Mouse (Mus musculus): Measurements from ENCODE around the gene Gm42674. TPM values are rescaled to one million over a fixed set of nuclear protein-coding genes. Genes with fewer than 3 reads are reported as not detected.

Gm42674 gene
- polyA plus RNA-seq, 1 experiment = not detected

DNA sequence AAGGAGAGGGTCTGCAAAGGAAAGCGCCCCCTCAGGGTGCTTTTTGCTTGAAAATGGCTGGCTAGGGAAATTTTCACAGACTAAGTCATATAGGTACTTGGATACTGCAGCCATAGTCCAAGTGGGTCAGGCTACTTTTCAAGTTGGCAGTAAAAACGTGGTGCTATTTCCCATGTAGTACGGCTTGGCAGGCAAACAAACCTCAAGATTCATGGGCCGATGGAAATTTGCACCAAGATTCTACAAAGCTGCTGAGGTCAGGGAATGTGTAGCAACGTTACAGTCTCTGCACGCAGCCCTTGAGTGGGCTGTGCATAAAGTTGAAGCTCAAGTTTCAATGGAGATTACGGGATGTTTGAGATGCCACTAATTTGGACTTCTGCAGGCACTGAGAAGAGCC is 22.3 kb upstream of the Gm42674 start:
- no peak overlapping the region for H3K4me3 ChIP-seq (ENCODE audit: low read depth, low read length)

DNA sequence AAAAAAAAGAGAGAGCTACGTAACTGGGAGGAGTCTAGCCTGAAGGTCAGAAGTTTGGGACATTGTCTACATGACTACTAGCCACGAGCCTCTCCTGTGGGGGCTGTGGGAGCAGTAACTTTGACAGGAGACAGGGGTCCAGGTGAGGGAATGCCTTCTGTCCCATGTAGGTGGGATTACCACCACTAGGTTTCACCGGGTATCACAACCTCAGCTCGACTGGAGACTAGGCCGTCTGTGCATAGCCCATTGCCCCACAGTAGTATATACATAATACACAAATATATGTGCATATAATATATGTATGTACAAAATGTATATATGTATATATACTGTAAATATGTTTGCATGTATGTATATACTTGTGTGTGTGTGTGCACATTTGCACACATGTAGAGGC is 20.6 kb upstream of the Gm42674 start:
- WGBS = 94% methylated on average over 5 of the region's 5 CpGs
- H3K36me3 ChIP-seq (ENCODE audit: control insufficient read depth, insufficient read depth, low read length) = no peaks in the 10 kb centered on the region

More for the DNA sequence above, 22.3 kb upstream of the Gm42674 start:
- Histone ChIP-seq H3K27me3 (ENCODE audit: control insufficient read depth, insufficient read depth, low read length) (no peaks in the 10 kb centered on the region), H3K36me3 (ENCODE audit: control insufficient read depth, insufficient read depth, low read length) (no peaks in the 10 kb centered on the region), H3K27ac (ENCODE audit: insufficient read depth, low read depth, low read length) (no peak overlapping the region), H3K4me1 (ENCODE audit: control insufficient read depth, insufficient read depth, insufficient read length, low read length) (peaks cover 10% of the 10 kb centered on the region; the same call in 1 of the 2 replicates)
- WGBS = 80% methylated on average over 7 of the region's 7 CpGs
- no peak for TF ChIP-seq POLR2A (IDR thresholded peaks at IDR 0.05; ENCODE audit: low read depth, low read length)
- TF ChIP-seq CTCF (IDR thresholded peaks at IDR 0.05; ENCODE audit: extremely low read depth, insufficient read length, insufficient replicate concordance, low read depth, low read length) = no peak

DNA sequence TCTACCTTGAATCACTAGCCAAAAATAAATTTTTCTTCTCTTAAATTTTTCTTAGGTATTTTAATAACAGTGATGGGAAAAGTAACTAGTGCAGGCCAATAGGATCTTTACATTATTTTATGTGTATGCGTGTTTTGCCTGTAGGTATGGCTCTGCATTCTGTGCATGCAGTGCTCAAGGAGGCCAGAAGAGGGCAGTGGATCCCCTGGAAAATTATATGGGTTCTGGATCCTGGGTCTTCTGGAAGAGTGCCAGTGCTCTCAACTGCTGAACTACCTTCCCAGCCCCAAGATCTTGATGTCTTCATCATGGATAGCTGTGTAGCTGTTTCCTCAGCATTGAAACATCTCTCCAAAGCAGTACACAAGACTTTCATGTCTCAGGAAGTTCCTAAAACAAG is 19.5 kb upstream of the Gm42674 start:
- Histone ChIP-seq H3K36me3 (ENCODE audit: control insufficient read depth, insufficient read depth, low read length) (no peaks in the 10 kb centered on the region), H3K4me1 (ENCODE audit: control insufficient read depth, insufficient read depth, insufficient read length, low read length) (peaks cover 18% of the 10 kb centered on the region), H3K27ac (ENCODE audit: insufficient read depth, low read depth, low read length) (no peak overlapping the region), H3K27me3 (ENCODE audit: control insufficient read depth, insufficient read depth, low read length) (no peaks in the 10 kb centered on the region), H3K4me3 (ENCODE audit: low read depth, low read length) (no peak overlapping the region)
- TF ChIP-seq POLR2A (IDR thresholded peaks at IDR 0.05; ENCODE audit: low read depth, low read length) (no peak), CTCF (IDR thresholded peaks at IDR 0.05; ENCODE audit: extremely low read depth, insufficient read length, insufficient replicate concordance, low read depth, low read length) (peak; percentile 36; the same call in 1 of the 2 replicates)
- 96% methylated on average over 1 of the region's 1 CpGs for WGBS

More for the DNA sequence above, 20.6 kb upstream of the Gm42674 start:
- H3K4me1 ChIP-seq (ENCODE audit: control insufficient read depth, insufficient read depth, insufficient read length, low read length) = peaks cover 9% of the 10 kb centered on the region; the same call in 1 of the 2 replicates
- no peak overlapping the region for H3K27ac ChIP-seq (ENCODE audit: insufficient read depth, low read depth, low read length)
- no peak overlapping the region for H3K4me3 ChIP-seq (ENCODE audit: low read depth, low read length)
- TF ChIP-seq POLR2A (IDR thresholded peaks at IDR 0.05; ENCODE audit: low read depth, low read length) = no peak
- TF ChIP-seq CTCF (IDR thresholded peaks at IDR 0.05; ENCODE audit: extremely low read depth, insufficient read length, insufficient replicate concordance, low read depth, low read length) = no peak
- no peaks in the 10 kb centered on the region for H3K27me3 ChIP-seq (ENCODE audit: control insufficient read depth, insufficient read depth, low read length)

GRCm38 (mm10) chr3:90582556-90582955 is 19.1 kb upstream of the Gm42674 start:
- H3K4me1 ChIP-seq (ENCODE audit: control insufficient read depth, insufficient read depth, insufficient read length, low read length) = peaks cover 22% of the 10 kb centered on the region
- H3K36me3 ChIP-seq (ENCODE audit: control insufficient read depth, insufficient read depth, low read length) = no peaks in the 10 kb centered on the region
- H3K27me3 ChIP-seq (ENCODE audit: control insufficient read depth, insufficient read depth, low read length) = no peaks in the 10 kb centered on the region
- H3K27ac ChIP-seq (ENCODE audit: insufficient read depth, low read depth, low read length) = no peak overlapping the region
- 94% methylated on average over 4 of the region's 4 CpGs for WGBS
- TF ChIP-seq POLR2A (IDR thresholded peaks at IDR 0.05; ENCODE audit: low read depth, low read length) (no peak), CTCF (IDR thresholded peaks at IDR 0.05; ENCODE audit: extremely low read depth, insufficient read length, insufficient replicate concordance, low read depth, low read length) (no peak)
- H3K4me3 ChIP-seq (ENCODE audit: low read depth, low read length) = no peak overlapping the region

DNA sequence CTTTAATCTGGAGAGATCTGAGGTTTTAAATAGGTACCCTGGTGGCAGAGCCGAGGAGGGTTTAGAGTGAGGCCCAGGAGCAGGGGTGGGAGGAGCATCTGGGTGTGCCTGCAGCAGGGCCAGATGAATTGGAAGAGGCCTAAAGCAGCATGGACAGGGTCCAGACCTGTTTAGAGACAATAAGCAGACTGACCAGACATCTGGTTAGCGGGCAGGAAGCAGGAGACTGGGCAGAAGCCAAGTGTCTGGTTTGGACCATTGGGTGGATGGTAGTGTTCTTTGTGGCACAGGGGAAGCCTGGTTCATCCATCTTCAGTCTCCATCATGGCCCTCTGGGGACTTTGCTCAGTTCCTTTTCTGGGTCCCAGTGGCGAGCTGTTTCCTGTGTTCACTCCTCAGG is 17.8 kb upstream of the Gm42674 start:
- WGBS = 59% methylated on average over 3 of the region's 3 CpGs
- H3K4me3 ChIP-seq (ENCODE audit: low read depth, low read length) = no peak overlapping the region
- H3K27ac ChIP-seq (ENCODE audit: insufficient read depth, low read depth, low read length) = no peak overlapping the region
- H3K36me3 ChIP-seq (ENCODE audit: control insufficient read depth, insufficient read depth, low read length) = no peaks in the 10 kb centered on the region
- H3K4me1 ChIP-seq (ENCODE audit: control insufficient read depth, insufficient read depth, insufficient read length, low read length) = peaks cover 30% of the 10 kb centered on the region
- no peaks in the 10 kb centered on the region for H3K27me3 ChIP-seq (ENCODE audit: control insufficient read depth, insufficient read depth, low read length)
- TF ChIP-seq POLR2A (IDR thresholded peaks at IDR 0.05; ENCODE audit: low read depth, low read length) = no peak
- TF ChIP-seq CTCF (IDR thresholded peaks at IDR 0.05; ENCODE audit: extremely low read depth, insufficient read length, insufficient replicate concordance, low read depth, low read length) = no peak

- Histone ChIP-seq H3K4me1 (ENCODE audit: control insufficient read depth, insufficient read depth, insufficient read length, low read length) (peaks cover 30% of the 10 kb centered on the region), H3K36me3 (ENCODE audit: control insufficient read depth, insufficient read depth, low read length) (no peaks in the 10 kb centered on the region), H3K27me3 (ENCODE audit: control insufficient read depth, insufficient read depth, low read length) (no peaks in the 10 kb centered on the region), H3K27ac (ENCODE audit: insufficient read depth, low read depth, low read length) (peak overlapping the region; percentile 62; the same call in 1 of the 2 replicates), H3K4me3 (ENCODE audit: low read depth, low read length) (no peak overlapping the region)
- TF ChIP-seq POLR2A (IDR thresholded peaks at IDR 0.05; ENCODE audit: low read depth, low read length) (peak; percentile 34; the same call in 1 of the 2 replicates), CTCF (IDR thresholded peaks at IDR 0.05; ENCODE audit: extremely low read depth, insufficient read length, insufficient replicate concordance, low read depth, low read length) (peak; percentile 89; the same call in 1 of the 2 replicates)
- WGBS = 19% methylated on average over 5 of the region's 5 CpGs
Measured at GRCm38 (mm10) chr3:90585595-90585994, 16.1 kb upstream of the Gm42674 start.

GRCm38 (mm10) chr3:90586016-90586643 is 15.6 kb upstream of the Gm42674 start:
- no peaks in the 10 kb centered on the region for H3K36me3 ChIP-seq (ENCODE audit: control insufficient read depth, insufficient read depth, low read length)
- peaks cover 30% of the 10 kb centered on the region for H3K4me1 ChIP-seq (ENCODE audit: control insufficient read depth, insufficient read depth, insufficient read length, low read length)
- peak overlapping the region; percentile 62 for H3K27ac ChIP-seq (ENCODE audit: insufficient read depth, low read depth, low read length)
- TF ChIP-seq POLR2A (IDR thresholded peaks at IDR 0.05; ENCODE audit: low read depth, low read length) (no peak), CTCF (IDR thresholded peaks at IDR 0.05; ENCODE audit: extremely low read depth, insufficient read length, insufficient replicate concordance, low read depth, low read length) (no peak)
- no peaks in the 10 kb centered on the region for H3K27me3 ChIP-seq (ENCODE audit: control insufficient read depth, insufficient read depth, low read length)
- 79% methylated on average over 15 of the region's 15 CpGs for WGBS
- H3K4me3 ChIP-seq (ENCODE audit: low read depth, low read length) = no peak overlapping the region

Data from small intestine, adult 2 months (tissue).